Mouse (Mus musculus): Measurements from ENCODE around the gene Dmtf1. TPM values are rescaled to one million over a fixed set of nuclear protein-coding genes. Genes with fewer than 3 reads are reported as not detected.

Dmtf1 gene
- polyA plus RNA-seq, 1 experiment from 2014 or later, result 29.5 TPM

DNA sequence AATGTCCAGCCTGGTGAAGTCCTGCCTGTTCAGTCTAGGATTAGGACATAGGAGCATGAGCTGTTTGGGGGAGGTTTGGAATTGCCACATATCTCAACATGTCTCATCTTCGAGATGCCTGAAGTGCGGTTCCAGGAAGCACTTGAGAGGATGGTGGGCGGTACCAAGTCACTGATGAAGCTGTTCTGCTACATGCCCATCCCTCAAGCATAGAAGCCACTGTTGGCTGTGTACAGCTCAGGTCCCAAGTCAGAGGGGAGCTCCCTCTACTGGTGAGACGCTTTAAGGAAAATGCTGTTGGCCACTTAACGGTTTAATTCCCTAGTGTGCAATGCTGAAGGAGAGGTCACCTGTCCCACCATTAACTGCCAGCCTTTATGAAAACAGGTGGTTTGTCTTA lies 49.8 kb downstream of the Dmtf1 start:
- H3K4me1 ChIP-seq (ENCODE audit: control insufficient read depth, insufficient read depth, low read length), result no peaks in the 10 kb centered on the region
- H3K4me2 ChIP-seq (ENCODE audit: low read depth, low read length), result no peak overlapping the region
- no peaks in the 10 kb centered on the region for H3K36me3 ChIP-seq (ENCODE audit: control insufficient read depth, insufficient read depth, low read length)
- H3K9ac ChIP-seq (ENCODE audit: low read depth, low read length), result no peak overlapping the region
- WGBS, result 15% methylated on average over 5 of the region's 5 CpGs
- no peaks in the 10 kb centered on the region for H3K27me3 ChIP-seq (replicated peaks; ENCODE audit: control insufficient read depth, insufficient read depth, low read length)
- H3K27ac ChIP-seq (ENCODE audit: low read length), result no peak overlapping the region
- H3K4me3 ChIP-seq (ENCODE audit: low read length), result no peak overlapping the region
- H3K9me3 ChIP-seq (ENCODE audit: control insufficient read depth, low read length), result no peaks in the 10 kb centered on the region
- ATAC-seq, result peak; percentile 47; the same call in 1 of the 2 replicates

DNA sequence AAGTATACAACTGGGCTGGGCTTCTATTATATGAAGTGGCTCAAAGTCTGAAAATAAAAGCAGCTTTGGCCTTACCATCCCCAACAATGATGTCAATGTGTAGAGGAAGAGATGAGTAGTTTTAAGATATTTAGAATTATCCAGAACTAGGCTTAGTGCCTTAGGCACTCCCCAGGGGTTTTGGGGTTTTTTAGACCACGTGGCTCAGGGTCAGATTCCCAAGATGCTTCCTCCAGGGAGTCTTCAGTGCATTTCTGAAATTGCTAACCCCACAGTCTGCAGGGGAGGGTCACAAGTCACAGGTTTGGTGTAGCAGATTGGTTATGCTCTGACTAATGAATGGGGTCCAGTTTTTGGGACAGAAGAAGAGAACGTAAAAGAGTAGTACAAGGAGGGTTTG lies 50.3 kb downstream of the Dmtf1 start:
- Histone ChIP-seq H3K4me1 (ENCODE audit: control insufficient read depth, insufficient read depth, low read length) (no peaks in the 10 kb centered on the region), H3K27me3 (replicated peaks; ENCODE audit: control insufficient read depth, insufficient read depth, low read length) (no peaks in the 10 kb centered on the region), H3K27ac (ENCODE audit: low read length) (no peak overlapping the region), H3K4me3 (ENCODE audit: low read length) (no peak overlapping the region), H3K4me2 (ENCODE audit: low read depth, low read length) (no peak overlapping the region), H3K9ac (ENCODE audit: low read depth, low read length) (no peak overlapping the region), H3K36me3 (ENCODE audit: control insufficient read depth, insufficient read depth, low read length) (no peaks in the 10 kb centered on the region), H3K9me3 (ENCODE audit: control insufficient read depth, low read length) (no peaks in the 10 kb centered on the region)
- WGBS, result 66% methylated on average over 2 of the region's 2 CpGs
- ATAC-seq, result no peak

DNA sequence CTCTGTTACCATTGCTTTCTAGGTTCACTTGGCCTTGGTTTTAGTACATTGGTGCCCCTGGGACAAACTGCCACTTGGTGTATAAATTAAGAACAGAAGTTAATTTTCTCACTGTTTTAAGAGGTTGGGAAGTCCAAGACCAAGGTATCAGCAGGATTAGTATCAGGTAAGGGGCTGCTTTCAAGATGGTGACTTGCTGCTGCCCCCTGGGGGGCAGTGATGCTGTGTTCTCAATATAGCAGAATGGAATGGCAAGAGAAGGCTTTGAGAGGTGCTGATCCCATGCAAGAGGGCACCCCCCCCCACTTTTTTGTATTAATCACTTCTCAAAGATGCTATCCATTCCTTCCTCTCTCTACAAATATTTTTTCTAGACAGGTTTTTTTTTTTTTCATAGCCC lies 52.0 kb downstream of the Dmtf1 start:
- H3K36me3 ChIP-seq (ENCODE audit: control insufficient read depth, insufficient read depth, low read length), result no peaks in the 10 kb centered on the region
- H3K4me3 ChIP-seq (ENCODE audit: low read length), result no peak overlapping the region
- no peak overlapping the region for H3K9ac ChIP-seq (ENCODE audit: low read depth, low read length)
- ATAC-seq, result no peak
- H3K27ac ChIP-seq (ENCODE audit: low read length), result no peak overlapping the region
- H3K27me3 ChIP-seq (replicated peaks; ENCODE audit: control insufficient read depth, insufficient read depth, low read length), result no peaks in the 10 kb centered on the region
- H3K4me1 ChIP-seq (ENCODE audit: control insufficient read depth, insufficient read depth, low read length), result no peaks in the 10 kb centered on the region
- no peak overlapping the region for H3K4me2 ChIP-seq (ENCODE audit: low read depth, low read length)
- no peaks in the 10 kb centered on the region for H3K9me3 ChIP-seq (ENCODE audit: control insufficient read depth, low read length)

DNA sequence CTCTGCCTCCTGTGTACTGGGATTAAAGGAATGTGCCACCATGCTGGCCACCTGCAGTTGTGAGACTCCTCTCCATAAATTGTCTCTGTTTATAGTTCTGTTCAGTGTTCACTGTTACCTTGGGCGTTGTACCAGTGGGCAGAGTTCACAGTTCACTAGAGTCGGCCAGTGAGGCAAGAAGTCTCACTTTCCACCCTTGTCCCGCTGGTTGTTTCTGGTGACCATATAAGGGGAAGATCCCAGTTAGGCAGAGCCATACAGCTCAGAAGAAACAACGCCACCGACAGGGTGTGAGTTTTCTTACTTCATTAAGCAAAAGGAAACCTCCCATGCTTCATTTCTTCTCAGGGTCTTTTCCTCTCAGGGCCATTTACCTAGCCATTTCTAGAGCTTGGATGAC lies 53.1 kb downstream of the Dmtf1 start:
- Histone ChIP-seq H3K36me3 (ENCODE audit: control insufficient read depth, insufficient read depth, low read length) (no peaks in the 10 kb centered on the region), H3K27me3 (replicated peaks; ENCODE audit: control insufficient read depth, insufficient read depth, low read length) (0 out of 2 replicates have a peak, but pooled peaks cover 3% of the 10 kb centered on the region), H3K4me1 (ENCODE audit: control insufficient read depth, insufficient read depth, low read length) (0 out of 2 replicates have a peak, but pooled peaks cover 2% of the 10 kb centered on the region), H3K9ac (ENCODE audit: low read depth, low read length) (no peak overlapping the region), H3K4me3 (ENCODE audit: low read length) (no peak overlapping the region), H3K4me2 (ENCODE audit: low read depth, low read length) (no peak overlapping the region), H3K27ac (ENCODE audit: low read length) (0 out of 2 replicates have a peak overlapping the region, but pooled peaks have one; percentile 17), H3K9me3 (ENCODE audit: control insufficient read depth, low read length) (no peaks in the 10 kb centered on the region)
- 54% methylated on average over 5 of the region's 5 CpGs for WGBS
- peak; percentile 86 for ATAC-seq

DNA sequence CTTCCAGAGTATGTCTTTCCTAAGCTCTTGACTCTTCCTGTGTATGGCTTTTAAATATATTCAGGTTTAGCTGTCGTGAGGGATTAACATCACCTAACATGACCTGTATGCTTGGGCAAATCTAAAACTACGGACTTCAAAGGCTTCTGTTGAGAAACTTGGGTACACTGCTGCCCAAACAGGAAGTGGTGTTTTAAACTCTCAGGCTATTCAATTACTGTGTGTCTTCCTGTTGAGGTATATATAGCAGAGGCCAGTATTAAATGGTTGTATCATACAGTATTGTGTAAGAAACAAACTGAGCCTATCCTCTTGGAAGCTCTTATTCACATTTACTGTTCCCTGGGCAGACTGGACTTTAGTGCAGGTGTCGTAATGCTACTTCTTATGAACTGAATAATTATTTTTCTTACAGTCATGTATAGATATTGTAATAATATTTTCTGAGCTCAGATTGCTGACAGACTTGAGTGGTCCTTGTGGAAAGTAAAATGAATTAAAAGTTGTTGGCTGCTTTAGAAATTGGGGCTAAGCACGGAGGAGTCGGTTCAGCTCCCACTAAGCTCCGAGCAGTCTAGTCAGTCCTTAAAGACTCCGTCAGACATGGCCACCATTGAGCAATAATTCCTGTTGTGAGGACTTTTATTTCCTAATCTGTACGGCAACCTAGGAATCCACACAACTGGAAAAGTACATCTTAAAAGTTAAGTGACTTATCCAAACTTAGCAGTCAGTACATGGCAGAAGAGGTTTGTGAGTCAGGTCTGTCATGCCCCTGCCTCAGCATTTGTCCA lies 54.1 kb downstream of the Dmtf1 start:
- no peak overlapping the region for H3K4me2 ChIP-seq (ENCODE audit: low read depth, low read length)
- ATAC-seq, result peak; percentile 26; the same call in 1 of the 2 replicates
- WGBS, result 71% methylated on average over 8 of the region's 8 CpGs
- no peak overlapping the region for H3K4me3 ChIP-seq (ENCODE audit: low read length)
- no peak overlapping the region for H3K27ac ChIP-seq (ENCODE audit: low read length)
- 0 out of 2 replicates have a peak, but pooled peaks cover 2% of the 10 kb centered on the region for H3K4me1 ChIP-seq (ENCODE audit: control insufficient read depth, insufficient read depth, low read length)
- H3K9ac ChIP-seq (ENCODE audit: low read depth, low read length), result no peak overlapping the region
- 0 out of 2 replicates have a peak, but pooled peaks cover 3% of the 10 kb centered on the region for H3K27me3 ChIP-seq (replicated peaks; ENCODE audit: control insufficient read depth, insufficient read depth, low read length)
- no peaks in the 10 kb centered on the region for H3K36me3 ChIP-seq (ENCODE audit: control insufficient read depth, insufficient read depth, low read length)
- no peaks in the 10 kb centered on the region for H3K9me3 ChIP-seq (ENCODE audit: control insufficient read depth, low read length)

DNA sequence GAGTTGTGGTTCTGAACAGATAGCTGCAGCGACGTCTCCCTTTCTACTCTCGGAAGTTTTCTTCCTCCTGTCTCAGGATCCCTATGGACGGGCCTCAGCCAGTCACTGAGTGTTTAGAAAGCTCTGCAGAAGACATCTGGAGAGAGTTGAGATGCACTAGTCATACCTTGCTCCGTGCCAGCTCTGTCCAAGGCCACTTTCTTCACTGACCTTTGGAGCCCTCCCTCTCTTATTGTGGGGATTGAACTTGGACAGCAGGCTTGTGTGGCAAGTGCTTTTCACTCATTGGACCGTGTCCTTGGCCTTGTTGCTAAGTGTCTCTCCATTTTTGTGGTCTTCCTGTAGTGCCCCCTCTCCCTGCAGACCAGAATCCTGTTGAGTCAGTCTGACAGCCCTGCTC lies 54.8 kb downstream of the Dmtf1 start:
- no peaks in the 10 kb centered on the region for H3K9me3 ChIP-seq (ENCODE audit: control insufficient read depth, low read length)
- H3K9ac ChIP-seq (ENCODE audit: low read depth, low read length), result no peak overlapping the region
- no peak overlapping the region for H3K27ac ChIP-seq (ENCODE audit: low read length)
- 77% methylated on average over 6 of the region's 6 CpGs for WGBS
- no peak overlapping the region for H3K4me2 ChIP-seq (ENCODE audit: low read depth, low read length)
- 0 out of 2 replicates have a peak, but pooled peaks cover 3% of the 10 kb centered on the region for H3K27me3 ChIP-seq (replicated peaks; ENCODE audit: control insufficient read depth, insufficient read depth, low read length)
- H3K4me1 ChIP-seq (ENCODE audit: control insufficient read depth, insufficient read depth, low read length), result peaks cover 3% of the 10 kb centered on the region; the same call in 1 of the 2 replicates
- H3K36me3 ChIP-seq (ENCODE audit: control insufficient read depth, insufficient read depth, low read length), result no peaks in the 10 kb centered on the region
- ATAC-seq, result 0 out of 2 replicates have a peak, but pooled peaks have one; percentile 12
- no peak overlapping the region for H3K4me3 ChIP-seq (ENCODE audit: low read length)

DNA sequence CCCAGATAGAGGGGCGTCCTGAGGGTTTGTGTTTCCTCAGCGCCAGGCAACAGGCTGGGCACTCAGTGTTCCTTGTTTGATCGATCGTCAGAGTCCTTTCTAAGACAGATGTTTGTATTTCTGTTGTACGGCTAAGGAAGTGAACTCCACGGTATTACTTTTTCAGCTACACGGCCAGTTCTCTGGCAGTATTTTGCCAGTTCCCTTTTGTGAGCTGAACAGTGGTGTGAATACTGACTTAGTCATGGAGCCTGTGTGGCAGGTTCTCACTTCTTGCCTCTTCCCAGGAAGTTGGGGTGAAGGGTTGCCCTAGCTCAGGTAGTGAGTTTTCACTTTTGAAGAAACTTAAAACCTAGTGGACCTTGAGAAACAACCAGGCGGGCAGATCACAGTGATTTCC lies 57.6 kb downstream of the Dmtf1 start:
- no peaks in the 10 kb centered on the region for H3K9me3 ChIP-seq (ENCODE audit: control insufficient read depth, low read length)

DNA sequence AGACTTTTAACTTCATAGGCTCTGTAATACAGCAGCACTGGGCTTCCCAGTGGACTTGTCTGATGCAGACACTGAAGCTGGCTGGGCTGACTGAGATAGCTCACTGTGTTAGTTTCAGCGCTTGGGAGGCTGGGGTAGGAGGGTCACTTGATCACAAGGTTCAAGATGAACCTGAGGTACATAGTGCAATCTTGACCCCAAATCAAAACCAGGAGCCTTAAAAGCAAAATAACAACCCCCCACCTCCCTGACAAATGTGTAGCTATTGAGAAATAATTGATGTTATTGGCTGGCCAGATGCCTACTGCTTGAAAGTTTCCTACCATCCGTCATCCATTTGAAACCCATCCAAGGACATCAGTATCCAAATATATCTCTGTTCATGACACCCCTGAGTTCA lies 58.9 kb downstream of the Dmtf1 start:
- H3K27ac ChIP-seq (ENCODE audit: low read length), result no peak overlapping the region
- H3K4me2 ChIP-seq (ENCODE audit: low read depth, low read length), result no peak overlapping the region
- WGBS, result 97% methylated on average over 2 of the region's 2 CpGs
- H3K4me1 ChIP-seq (ENCODE audit: control insufficient read depth, insufficient read depth, low read length), result peaks cover 11% of the 10 kb centered on the region; the same call in 1 of the 2 replicates
- no peak overlapping the region for H3K9ac ChIP-seq (ENCODE audit: low read depth, low read length)
- 0 out of 2 replicates have a peak, but pooled peaks cover 3% of the 10 kb centered on the region for H3K27me3 ChIP-seq (replicated peaks; ENCODE audit: control insufficient read depth, insufficient read depth, low read length)
- no peak overlapping the region for H3K4me3 ChIP-seq (ENCODE audit: low read length)
- no peak for ATAC-seq
- no peaks in the 10 kb centered on the region for H3K9me3 ChIP-seq (ENCODE audit: control insufficient read depth, low read length)
- H3K36me3 ChIP-seq (ENCODE audit: control insufficient read depth, insufficient read depth, low read length), result no peaks in the 10 kb centered on the region

More for the DNA sequence above, 57.6 kb downstream of the Dmtf1 start:
- no peak overlapping the region for H3K9ac ChIP-seq (ENCODE audit: low read depth, low read length)
- H3K27me3 ChIP-seq (replicated peaks; ENCODE audit: control insufficient read depth, insufficient read depth, low read length), result 0 out of 2 replicates have a peak, but pooled peaks cover 3% of the 10 kb centered on the region
- no peak for ATAC-seq
- H3K36me3 ChIP-seq (ENCODE audit: control insufficient read depth, insufficient read depth, low read length), result no peaks in the 10 kb centered on the region
- H3K4me1 ChIP-seq (ENCODE audit: control insufficient read depth, insufficient read depth, low read length), result peaks cover 11% of the 10 kb centered on the region; the same call in 1 of the 2 replicates
- no peak overlapping the region for H3K4me3 ChIP-seq (ENCODE audit: low read length)
- 82% methylated on average over 8 of the region's 8 CpGs for WGBS
- H3K27ac ChIP-seq (ENCODE audit: low read length), result no peak overlapping the region
- H3K4me2 ChIP-seq (ENCODE audit: low read depth, low read length), result no peak overlapping the region

DNA sequence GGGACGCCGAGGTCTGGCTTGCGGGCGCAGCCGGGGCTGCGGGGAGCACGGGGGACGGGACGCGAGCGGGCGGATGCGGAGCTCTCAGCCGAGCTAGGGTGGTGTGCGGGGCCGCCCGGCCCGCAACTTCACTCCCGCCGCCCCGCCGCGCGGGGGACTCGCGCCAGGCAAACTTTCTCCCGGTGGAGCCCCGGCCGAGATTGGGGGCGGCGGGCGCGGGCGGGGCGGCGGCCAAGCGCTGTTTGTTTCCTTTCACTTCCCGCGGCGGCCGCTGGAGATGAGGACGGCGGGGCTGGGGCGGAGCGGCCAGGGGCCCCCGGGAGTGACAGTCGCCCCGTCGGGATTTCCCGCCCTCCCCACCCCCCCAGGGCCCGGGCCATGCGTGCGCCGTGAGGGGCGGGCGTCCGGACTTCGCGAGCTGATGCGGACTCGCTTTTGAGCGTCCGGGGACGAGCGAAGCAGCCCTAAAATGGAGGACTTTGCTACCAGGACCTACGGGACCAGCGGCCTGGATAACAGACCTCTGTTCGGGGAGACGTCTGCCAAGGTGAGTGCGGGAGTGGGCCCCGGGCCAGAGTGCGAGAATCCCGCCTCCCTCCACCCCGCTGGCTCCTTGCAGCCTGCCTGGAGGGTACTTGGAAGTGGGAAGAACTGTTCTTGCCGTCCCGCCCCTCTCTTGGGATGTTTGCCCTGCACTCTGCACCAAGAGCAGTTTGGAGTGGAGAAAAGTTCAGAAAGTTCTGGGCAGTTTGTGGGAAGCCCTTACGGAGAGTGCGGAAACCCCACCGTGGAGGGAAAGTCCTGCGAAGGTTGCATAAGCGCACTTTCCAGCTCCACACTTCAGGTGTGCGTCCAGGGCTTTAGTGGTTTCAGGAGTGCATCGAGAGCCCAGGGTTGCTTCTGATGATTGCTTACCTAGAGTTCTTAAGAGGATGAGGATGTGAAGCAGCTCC lies 60.5 kb downstream of the Dmtf1 start:
- WGBS, result under 1% methylated on average over 69 of the region's 83 CpGs

More for the DNA sequence above, 60.5 kb downstream of the Dmtf1 start:
- Histone ChIP-seq H3K27me3 (replicated peaks; ENCODE audit: control insufficient read depth, insufficient read depth, low read length) (0 out of 2 replicates have a peak, but pooled peaks cover 3% of the 10 kb centered on the region), H3K4me2 (ENCODE audit: low read depth, low read length) (peak overlapping the region; percentile 63), H3K4me3 (ENCODE audit: low read length) (peak overlapping the region; percentile 93), H3K9ac (ENCODE audit: low read depth, low read length) (peak overlapping the region; percentile 89), H3K27ac (ENCODE audit: low read length) (peak overlapping the region; percentile 60), H3K36me3 (ENCODE audit: control insufficient read depth, insufficient read depth, low read length) (no peaks in the 10 kb centered on the region), H3K4me1 (ENCODE audit: control insufficient read depth, insufficient read depth, low read length) (peaks cover 11% of the 10 kb centered on the region; the same call in 1 of the 2 replicates), H3K9me3 (ENCODE audit: control insufficient read depth, low read length) (peaks cover 4% of the 10 kb centered on the region)
- peak; percentile 89 for ATAC-seq

All from intestine, embryonic 16.5 days (tissue).